Mouse (Mus musculus): Measurements from ENCODE around the gene Arhgap24. TPM values are rescaled to one million over a fixed set of nuclear protein-coding genes. Genes with fewer than 3 reads are reported as not detected.
"Not testable (repeated sequence)": the region's sequence is repeated elsewhere in the genome, so short reads cannot be mapped to it uniquely, and the experiment has no call there.

Gene Arhgap24
- polyA plus RNA-seq, 1 experiment from 2014 or later, result 12.3 TPM

DNA sequence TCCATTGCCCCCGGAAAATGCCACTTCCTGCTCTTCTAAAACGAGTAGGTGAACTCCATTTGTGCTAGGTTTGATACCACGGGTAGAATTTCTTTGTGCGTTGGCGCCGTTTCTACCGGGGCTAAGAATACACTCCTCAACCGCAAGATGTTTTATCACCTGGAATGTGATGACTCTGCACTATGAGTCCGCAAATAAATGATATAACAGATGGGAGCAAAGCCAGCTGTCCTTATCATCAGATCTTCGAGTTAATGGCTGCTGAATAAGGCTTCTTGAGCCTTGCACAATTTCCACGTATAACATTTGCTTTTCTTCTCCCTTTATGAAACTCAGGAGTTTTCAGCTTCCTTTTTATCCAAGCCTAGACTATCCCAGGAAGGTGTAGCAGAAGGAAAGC, 378.6 kb downstream of the Arhgap24 start:
- Histone ChIP-seq H3K9me3 (replicated peaks) (no peaks in the 10 kb centered on the region), H3K9ac (replicated peaks) (no peak overlapping the region), H3K27ac (replicated peaks) (no peak overlapping the region), H3K27me3 (replicated peaks) (no peaks in the 10 kb centered on the region), H3K4me2 (no peak overlapping the region), H3K36me3 (no peaks in the 10 kb centered on the region), H3K4me1 (peaks cover 5% of the 10 kb centered on the region), H3K4me3 (replicated peaks) (no peak overlapping the region)
- no peak for ATAC-seq (ENCODE audit: low FRiP score)
- WGBS, result 82% methylated on average over 11 of the region's 11 CpGs

DNA sequence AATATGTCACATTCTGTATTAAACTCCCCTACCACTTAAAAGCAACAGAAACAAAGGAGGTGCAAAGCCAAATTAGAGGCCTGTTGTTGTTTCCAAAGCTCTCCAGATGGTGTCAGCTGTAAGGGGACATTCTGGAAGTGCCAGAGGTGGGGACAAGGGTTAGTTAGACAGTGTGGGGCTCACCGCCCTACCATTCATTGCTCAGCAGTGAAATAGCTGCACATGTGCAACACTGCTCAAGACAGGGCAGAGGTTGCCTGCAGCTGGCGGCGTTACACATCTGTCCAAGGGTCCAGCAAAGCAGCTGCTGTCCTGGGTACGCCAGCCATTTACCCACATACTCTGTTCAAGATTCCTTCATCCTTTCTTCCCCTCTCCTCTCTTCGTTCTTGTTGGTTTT, 387.0 kb downstream of the Arhgap24 start:
- H3K4me1 ChIP-seq, result no peaks in the 10 kb centered on the region
- H3K27ac ChIP-seq (replicated peaks), result no peak overlapping the region
- ATAC-seq (ENCODE audit: low FRiP score), result no peak
- no peaks in the 10 kb centered on the region for H3K9me3 ChIP-seq (replicated peaks)
- H3K4me3 ChIP-seq (replicated peaks), result no peak overlapping the region
- no peak overlapping the region for H3K9ac ChIP-seq (replicated peaks)
- H3K27me3 ChIP-seq (replicated peaks), result no peaks in the 10 kb centered on the region
- H3K36me3 ChIP-seq, result no peaks in the 10 kb centered on the region
- WGBS, result 46% methylated on average over 5 of the region's 5 CpGs
- no peak overlapping the region for H3K4me2 ChIP-seq

DNA sequence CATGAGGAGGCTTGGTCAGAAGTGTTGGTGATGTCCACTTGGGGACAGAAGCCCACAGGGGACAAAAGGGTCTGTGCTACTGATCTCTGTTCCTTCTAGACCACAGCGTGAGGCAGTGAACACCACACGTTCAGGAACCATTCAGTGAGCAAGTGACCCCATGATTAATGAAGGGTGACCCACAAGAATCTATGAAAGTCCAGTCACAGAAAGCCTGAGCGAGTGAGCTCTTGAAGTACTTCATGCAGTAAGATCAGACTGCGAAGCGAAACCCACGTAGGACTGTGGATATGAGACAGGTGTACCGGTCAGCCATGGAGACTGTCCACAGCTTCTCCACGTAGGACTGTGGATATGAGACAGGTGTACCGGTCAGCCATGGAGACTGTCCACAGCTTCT, 391.8 kb downstream of the Arhgap24 start:
- H3K27ac ChIP-seq (replicated peaks); H3K4me3 ChIP-seq (replicated peaks); H3K9ac ChIP-seq (replicated peaks); H3K27me3 ChIP-seq (replicated peaks); H3K9me3 ChIP-seq (replicated peaks); H3K36me3 ChIP-seq; H3K4me2 ChIP-seq; H3K4me1 ChIP-seq; ATAC-seq (ENCODE audit: low FRiP score): not testable (repeated sequence)
- WGBS, result 90% methylated on average over 9 of the region's 9 CpGs

DNA sequence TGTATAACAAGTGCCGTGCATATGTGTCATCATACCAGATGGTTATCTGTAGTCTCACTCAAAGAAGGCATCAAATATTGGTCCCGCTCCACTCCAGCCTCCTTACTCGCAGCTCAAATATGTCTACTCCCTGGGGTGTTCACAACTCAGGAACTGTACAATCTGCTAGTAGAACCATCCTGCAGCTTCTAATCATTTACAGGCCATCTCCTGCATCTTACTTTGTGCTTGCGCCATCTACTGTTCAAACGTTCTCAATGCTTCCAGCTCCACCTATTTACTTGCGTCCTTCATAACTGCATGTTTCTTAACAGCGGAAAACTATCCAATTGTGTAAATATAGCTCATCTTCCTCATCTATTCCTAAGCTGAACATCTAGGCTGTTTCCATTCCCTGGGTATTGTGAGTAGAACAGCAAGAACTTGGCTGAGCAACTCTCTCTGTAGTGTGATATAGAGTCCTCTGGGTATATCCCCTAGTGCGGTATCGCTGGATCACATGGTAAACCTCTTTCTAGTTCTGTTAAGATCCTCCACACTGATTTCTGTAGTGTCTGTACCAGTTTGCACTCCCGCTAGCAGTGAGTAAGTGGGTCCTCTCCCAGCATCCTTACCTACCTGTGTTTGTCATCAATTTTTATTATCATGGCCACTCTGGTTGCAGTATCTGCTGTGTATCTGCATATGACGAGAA, 393.6 kb downstream of the Arhgap24 start:
- WGBS, result 47% methylated on average over 11 of the region's 11 CpGs

DNA sequence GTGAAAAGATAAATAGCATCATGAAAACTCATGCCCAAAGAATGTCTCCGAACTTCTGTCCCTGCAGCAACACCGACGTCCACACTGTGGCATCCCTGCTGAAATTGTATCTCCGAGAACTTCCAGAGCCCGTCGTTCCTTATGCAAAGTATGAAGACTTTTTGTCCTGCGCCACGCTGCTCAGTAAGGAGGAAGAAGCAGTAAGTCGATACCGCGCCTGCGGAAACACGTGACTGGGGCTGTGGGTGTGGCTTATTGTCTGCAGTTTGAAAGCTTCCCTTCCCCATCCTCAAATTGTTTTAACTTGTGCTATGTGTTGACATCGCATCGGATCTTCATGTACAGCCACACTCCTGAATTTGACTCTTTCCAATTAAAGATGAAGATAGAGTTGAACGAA, 394.4 kb downstream of the Arhgap24 start:
- H3K4me1 ChIP-seq, result no peaks in the 10 kb centered on the region
- no peak for ATAC-seq (ENCODE audit: low FRiP score)
- H3K9ac ChIP-seq (replicated peaks), result no peak overlapping the region
- H3K4me2 ChIP-seq, result no peak overlapping the region
- no peaks in the 10 kb centered on the region for H3K36me3 ChIP-seq
- no peaks in the 10 kb centered on the region for H3K27me3 ChIP-seq (replicated peaks)
- H3K9me3 ChIP-seq (replicated peaks), result no peaks in the 10 kb centered on the region
- 75% methylated on average over 16 of the region's 16 CpGs for WGBS
- H3K4me3 ChIP-seq (replicated peaks), result no peak overlapping the region
- H3K27ac ChIP-seq (replicated peaks), result no peak overlapping the region

More for the DNA sequence above, 393.6 kb downstream of the Arhgap24 start:
- Histone ChIP-seq H3K36me3 (no peaks in the 10 kb centered on the region), H3K9ac (replicated peaks) (no peak overlapping the region), H3K4me3 (replicated peaks) (no peak overlapping the region), H3K4me2 (no peak overlapping the region), H3K9me3 (replicated peaks) (no peaks in the 10 kb centered on the region), H3K27ac (replicated peaks) (no peak overlapping the region), H3K27me3 (replicated peaks) (no peaks in the 10 kb centered on the region), H3K4me1 (no peaks in the 10 kb centered on the region)
- no peak for ATAC-seq (ENCODE audit: low FRiP score)

DNA sequence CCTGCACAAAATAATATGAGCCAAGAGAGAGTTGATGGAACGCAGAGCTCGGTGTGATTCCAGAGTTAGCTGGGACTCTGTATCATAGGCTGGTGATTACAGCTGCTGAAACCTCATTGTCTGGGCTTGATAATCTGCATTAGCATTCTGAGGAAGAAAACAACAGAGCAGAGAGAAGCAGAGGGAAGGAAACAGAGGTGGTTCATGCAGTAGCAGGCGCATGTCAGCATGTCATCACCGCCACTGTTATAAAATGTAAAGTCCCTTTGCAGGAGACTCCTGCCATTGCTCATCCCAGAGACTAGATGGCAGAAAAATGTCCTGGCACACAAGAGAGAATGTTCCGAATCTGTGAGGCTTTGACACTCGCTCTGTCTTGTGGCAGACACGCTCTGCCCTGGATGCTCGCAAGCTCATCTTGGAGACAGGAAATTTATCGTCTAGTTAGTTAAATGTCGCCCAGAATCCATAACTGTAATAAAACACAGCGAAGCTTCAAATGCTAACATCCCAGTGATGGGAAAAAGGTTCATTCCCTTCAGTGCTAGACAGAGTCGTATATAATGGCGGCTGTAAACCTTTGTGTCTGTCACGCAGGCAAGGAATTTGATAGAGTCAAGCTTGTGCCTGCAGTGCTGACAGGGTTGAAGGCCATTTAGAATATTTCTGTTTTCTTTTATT, 407.4 kb downstream of the Arhgap24 start:
- Histone ChIP-seq H3K9me3 (replicated peaks) (no peaks in the 10 kb centered on the region), H3K4me2 (peak overlapping the region; percentile 28), H3K4me1 (peaks cover 15% of the 10 kb centered on the region), H3K27me3 (replicated peaks) (no peaks in the 10 kb centered on the region), H3K36me3 (0 out of 2 replicates have a peak, but pooled peaks cover 2% of the 10 kb centered on the region), H3K27ac (replicated peaks) (peak overlapping the region; percentile 81), H3K9ac (replicated peaks) (no peak overlapping the region), H3K4me3 (replicated peaks) (no peak overlapping the region)
- 41% methylated on average over 14 of the region's 14 CpGs for WGBS
- ATAC-seq (ENCODE audit: low FRiP score), result peak; percentile 76

DNA sequence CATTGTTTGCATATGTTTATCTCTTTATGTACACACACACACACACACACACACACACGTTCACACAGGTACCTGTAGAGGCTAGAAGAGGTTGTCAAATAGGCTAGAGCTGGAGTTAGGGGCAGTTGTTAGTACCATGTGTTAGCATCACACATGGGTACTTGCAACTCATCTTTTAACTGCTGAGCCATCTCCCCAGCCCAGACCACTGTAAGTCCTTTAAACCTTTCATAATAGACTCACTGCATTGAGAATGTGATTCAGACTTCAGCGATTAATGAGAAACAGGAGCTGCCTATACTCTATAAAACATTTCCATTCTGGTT, 407.9 kb downstream of the Arhgap24 start:
- ATAC-seq (ENCODE audit: low FRiP score), result peak; percentile 59; the same call in 1 of the 2 replicates
- no peaks in the 10 kb centered on the region for H3K9me3 ChIP-seq (replicated peaks)
- peaks cover 15% of the 10 kb centered on the region for H3K4me1 ChIP-seq
- WGBS, result 72% methylated on average over 2 of the region's 2 CpGs
- H3K27ac ChIP-seq (replicated peaks), result peak overlapping the region; percentile 81
- 0 out of 2 replicates have a peak, but pooled peaks cover 2% of the 10 kb centered on the region for H3K36me3 ChIP-seq
- no peak overlapping the region for H3K4me3 ChIP-seq (replicated peaks)
- H3K4me2 ChIP-seq, result no peak overlapping the region
- H3K9ac ChIP-seq (replicated peaks), result no peak overlapping the region
- no peaks in the 10 kb centered on the region for H3K27me3 ChIP-seq (replicated peaks)

DNA sequence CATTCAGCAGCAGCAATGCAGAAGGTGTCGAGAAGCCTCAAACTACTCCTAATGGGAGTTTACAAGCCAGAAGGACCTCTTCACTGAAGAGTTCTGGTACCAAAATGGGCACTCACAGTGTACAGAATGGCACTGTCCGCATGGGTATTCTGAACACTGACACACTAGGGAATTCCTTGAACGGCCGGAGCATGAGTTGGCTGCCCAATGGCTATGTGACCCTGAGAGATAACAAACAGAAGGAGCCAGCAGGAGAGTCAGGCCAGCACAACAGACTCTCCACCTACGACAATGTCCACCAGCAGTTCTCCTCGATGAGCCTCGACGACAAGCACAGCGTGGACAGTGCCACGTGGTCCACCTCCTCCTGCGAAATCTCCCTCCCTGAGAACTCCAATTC, 411.0 kb downstream of the Arhgap24 start:
- Histone ChIP-seq H3K27ac (replicated peaks) (no peak overlapping the region), H3K27me3 (replicated peaks) (no peaks in the 10 kb centered on the region), H3K4me3 (replicated peaks) (no peak overlapping the region), H3K4me1 (peaks cover 15% of the 10 kb centered on the region), H3K9me3 (replicated peaks) (no peaks in the 10 kb centered on the region), H3K36me3 (0 out of 2 replicates have a peak, but pooled peaks cover 2% of the 10 kb centered on the region), H3K9ac (replicated peaks) (no peak overlapping the region), H3K4me2 (no peak overlapping the region)
- 96% methylated on average over 11 of the region's 11 CpGs for WGBS
- ATAC-seq (ENCODE audit: low FRiP score), result no peak

DNA sequence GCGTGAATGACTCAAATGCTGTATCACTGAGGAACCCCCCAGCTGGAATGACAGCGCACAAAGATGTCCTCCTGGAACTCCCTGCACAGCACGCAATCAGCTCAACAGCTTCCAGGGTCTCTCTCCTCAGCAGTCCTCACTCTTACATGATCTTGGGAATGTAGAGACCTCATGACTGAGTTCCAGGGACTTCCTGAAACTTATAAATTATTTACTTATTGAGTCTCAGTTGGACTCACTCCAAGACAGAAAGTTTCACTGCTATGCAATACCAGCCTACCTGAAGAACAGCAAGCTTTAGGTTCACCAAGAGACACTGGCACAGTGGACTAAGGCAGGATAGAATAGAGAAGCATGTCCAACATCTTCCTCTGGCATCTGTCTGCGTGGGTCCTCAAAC, 417.1 kb downstream of the Arhgap24 start:
- H3K27me3 ChIP-seq (replicated peaks), result no peaks in the 10 kb centered on the region
- no peaks in the 10 kb centered on the region for H3K9me3 ChIP-seq (replicated peaks)
- H3K4me1 ChIP-seq, result no peaks in the 10 kb centered on the region
- no peaks in the 10 kb centered on the region for H3K36me3 ChIP-seq
- H3K27ac ChIP-seq (replicated peaks), result no peak overlapping the region
- no peak overlapping the region for H3K9ac ChIP-seq (replicated peaks)
- no peak overlapping the region for H3K4me2 ChIP-seq
- no peak overlapping the region for H3K4me3 ChIP-seq (replicated peaks)
- whole genome bisulfite sequencing, result 96% methylated on average over 4 of the region's 4 CpGs
- no peak for ATAC-seq (ENCODE audit: low FRiP score)

DNA sequence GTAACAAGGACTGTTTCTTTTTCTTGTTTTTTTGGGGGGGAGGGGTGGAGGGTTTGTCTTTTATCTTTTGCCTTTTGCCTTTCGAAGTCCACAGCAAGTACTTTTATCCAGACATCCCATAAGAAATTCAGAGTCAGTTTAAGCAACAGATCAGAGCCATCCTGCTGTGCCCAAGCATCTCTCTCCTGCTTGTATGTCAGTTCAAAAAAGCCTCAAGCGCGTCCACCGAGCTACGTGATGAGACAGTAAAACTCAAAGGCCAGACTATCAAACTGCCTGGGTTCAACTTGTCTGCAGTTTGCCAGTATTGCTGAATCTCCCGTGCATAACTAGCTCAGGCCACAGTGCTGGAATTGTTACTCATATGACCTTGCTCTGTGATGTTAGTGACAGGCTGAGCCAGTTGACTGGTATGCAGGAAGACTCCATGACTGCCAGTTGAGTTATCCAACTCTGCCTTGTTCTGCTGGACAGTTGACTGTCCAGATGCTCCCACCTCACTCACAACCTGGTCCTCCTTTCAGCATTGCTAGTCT, 418.6 kb downstream of the Arhgap24 start:
- ATAC-seq (ENCODE audit: low FRiP score), result no peak
- H3K36me3 ChIP-seq, result no peaks in the 10 kb centered on the region
- H3K9me3 ChIP-seq (replicated peaks), result no peaks in the 10 kb centered on the region
- H3K4me2 ChIP-seq, result no peak overlapping the region
- H3K9ac ChIP-seq (replicated peaks), result no peak overlapping the region
- no peaks in the 10 kb centered on the region for H3K27me3 ChIP-seq (replicated peaks)
- no peaks in the 10 kb centered on the region for H3K4me1 ChIP-seq
- H3K27ac ChIP-seq (replicated peaks), result no peak overlapping the region
- WGBS, result 66% methylated on average over 6 of the region's 6 CpGs
- H3K4me3 ChIP-seq (replicated peaks), result no peak overlapping the region

DNA sequence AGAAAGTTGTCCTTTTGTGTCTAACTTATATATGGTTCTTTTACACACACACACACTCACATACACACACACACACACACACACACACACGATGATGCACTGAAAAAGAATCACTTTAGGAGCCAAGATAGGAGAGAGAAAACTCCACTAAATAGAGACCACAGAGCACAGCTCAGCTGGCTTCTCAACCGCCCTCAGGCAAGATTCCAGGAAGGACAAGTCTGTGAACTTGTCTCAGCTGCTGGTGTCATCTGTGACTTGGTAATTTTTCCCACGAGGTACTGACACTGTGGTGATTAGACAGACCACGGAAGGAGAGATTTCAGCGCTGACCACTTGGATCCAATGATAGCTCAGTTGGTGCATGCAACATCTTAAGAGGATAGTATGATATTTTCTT, 420.0 kb downstream of the Arhgap24 start:
- Histone ChIP-seq H3K9ac (replicated peaks) (no peak overlapping the region), H3K36me3 (no peaks in the 10 kb centered on the region), H3K9me3 (replicated peaks) (no peaks in the 10 kb centered on the region), H3K27ac (replicated peaks) (no peak overlapping the region), H3K4me1 (no peaks in the 10 kb centered on the region), H3K27me3 (replicated peaks) (no peaks in the 10 kb centered on the region), H3K4me2 (no peak overlapping the region), H3K4me3 (replicated peaks) (no peak overlapping the region)
- 70% methylated on average over 5 of the region's 5 CpGs for whole genome bisulfite sequencing
- ATAC-seq (ENCODE audit: low FRiP score), result no peak

DNA sequence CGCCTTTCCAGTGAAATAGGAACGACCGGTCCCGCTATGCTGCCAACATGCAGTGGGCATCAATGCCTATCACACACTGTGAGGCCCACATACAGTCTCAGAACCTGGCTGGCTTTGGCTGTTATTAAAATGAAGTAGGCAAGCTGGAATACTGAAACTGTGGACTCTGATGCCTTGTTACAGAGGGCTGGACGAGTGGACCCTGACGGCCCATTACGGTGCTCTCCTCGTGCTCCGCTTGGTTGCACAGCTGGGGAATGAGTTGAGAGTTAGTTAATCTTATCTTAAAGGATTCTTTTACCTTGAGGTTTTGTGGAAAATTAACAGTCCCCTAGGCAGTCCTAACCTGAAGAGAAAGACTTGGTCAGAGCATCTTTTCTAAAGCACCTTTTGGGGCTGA, 422.3 kb downstream of the Arhgap24 start:
- Histone ChIP-seq H3K27me3 (replicated peaks) (no peaks in the 10 kb centered on the region), H3K4me2 (no peak overlapping the region), H3K9ac (replicated peaks) (no peak overlapping the region), H3K9me3 (replicated peaks) (no peaks in the 10 kb centered on the region), H3K36me3 (no peaks in the 10 kb centered on the region), H3K27ac (replicated peaks) (no peak overlapping the region), H3K4me3 (replicated peaks) (no peak overlapping the region), H3K4me1 (no peaks in the 10 kb centered on the region)
- no peak for ATAC-seq (ENCODE audit: low FRiP score)
- 84% methylated on average over 9 of the region's 9 CpGs for WGBS
